Comparison of ENCODE assay signal across 8 mouse cellular contexts in the genomic region with DNA sequence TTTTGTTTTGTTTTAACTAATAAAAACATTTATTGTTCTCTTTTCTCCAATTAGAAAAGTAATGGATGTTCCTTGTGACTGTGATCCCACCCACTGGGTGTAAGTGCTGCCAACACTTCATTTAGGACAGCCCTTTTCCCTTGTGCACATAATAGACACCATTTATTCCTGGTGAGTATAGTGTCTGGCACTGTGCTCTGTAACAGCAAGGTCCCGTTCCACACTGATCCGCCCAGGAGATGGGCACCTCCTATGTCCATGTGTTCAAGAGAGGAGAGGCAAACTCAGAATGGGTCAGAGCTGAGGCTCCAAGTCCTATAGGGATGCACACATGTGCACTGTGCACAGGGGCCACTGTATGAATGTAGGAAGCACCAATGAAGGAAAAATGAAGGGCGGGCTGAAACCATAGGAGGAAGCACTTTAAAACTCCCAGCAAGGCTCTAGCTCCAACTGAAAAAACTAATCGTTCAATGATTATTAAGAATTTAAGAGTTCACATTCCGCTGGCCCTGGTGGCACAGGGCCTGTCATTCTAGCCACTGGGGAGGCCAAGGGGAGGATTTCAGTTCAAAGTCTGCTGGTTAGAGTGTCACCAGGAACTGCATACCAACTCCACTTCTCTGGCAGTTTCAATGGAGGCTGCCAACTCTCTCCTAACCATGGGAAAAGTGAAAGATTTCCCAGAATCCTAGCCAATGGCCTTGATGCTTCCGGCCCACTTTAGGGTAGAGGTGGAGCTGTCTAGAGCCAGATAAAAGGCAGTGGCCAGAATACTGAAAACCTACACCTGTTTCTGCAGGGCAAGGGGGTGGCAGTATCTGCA. TPM values are rescaled to one million over a fixed set of nuclear protein-coding genes. Genes with fewer than 3 reads are reported as not detected.
DNase-seq lines count a peak whose midpoint lies in the region; ATAC-seq lines count a peak whose summit lies in the region.

No protein-coding gene starts in this region.

- H3K9me3 ChIP-seq in liver, embryonic 11.5 days (ENCODE audit: control insufficient read depth, low read length) = no peaks in the 10 kb centered on the region
- no peaks in the 10 kb centered on the region for H3K9me3 ChIP-seq in hindbrain, embryonic 16.5 days (ENCODE audit: control insufficient read depth, low read length)

- no peak overlapping the region for H3K4me2 ChIP-seq in liver, embryonic 11.5 days
- no peak overlapping the region for H3K4me2 ChIP-seq in hindbrain, embryonic 16.5 days (ENCODE audit: low read length)

- peaks cover 15% of the 10 kb centered on the region for H3K27me3 ChIP-seq in liver, embryonic 11.5 days (replicated peaks; ENCODE audit: control insufficient read depth, insufficient read depth, low read length)
- 0 out of 2 replicates have a peak, but pooled peaks cover 2% of the 10 kb centered on the region for H3K27me3 ChIP-seq in hindbrain, embryonic 16.5 days (replicated peaks; ENCODE audit: control insufficient read depth, insufficient read depth, low read length)

- peak overlapping the region; percentile 4; the same call in 1 of the 2 replicates for H3K27ac ChIP-seq in liver, embryonic 11.5 days (ENCODE audit: low read depth, low read length)
- peak overlapping the region; percentile 68 for H3K27ac ChIP-seq in hindbrain, embryonic 16.5 days (ENCODE audit: low read depth, low read length)

- no peaks in the 10 kb centered on the region for H3K36me3 ChIP-seq in liver, embryonic 11.5 days (ENCODE audit: control insufficient read depth, insufficient read depth, low read length)
- H3K36me3 ChIP-seq in hindbrain, embryonic 16.5 days (ENCODE audit: control insufficient read depth, insufficient read depth, low read length) = no peaks in the 10 kb centered on the region

- WGBS in liver, embryonic 11.5 days = 76% methylated on average over 6 of the region's 6 CpGs
- WGBS in hindbrain, embryonic 16.5 days = 68% methylated on average over 6 of the region's 6 CpGs

- no peak overlapping the region for H3K9ac ChIP-seq in liver, embryonic 11.5 days (ENCODE audit: low read depth, low read length)
- H3K9ac ChIP-seq in hindbrain, embryonic 16.5 days (ENCODE audit: low read depth, low read length) = no peak overlapping the region

- no peak for DNase-seq in frontal cortex, postnatal 10 days (ENCODE audit: low spot score in 2 of 2)
- no peak for DNase-seq in liver, embryonic 11.5 days (ENCODE audit: low spot score)
- no peak for DNase-seq in liver
- peak; percentile 21 for DNase-seq in lung, postnatal 10 days
- no peak for DNase-seq in thymus, postnatal 36 days
- DNase-seq in cerebellum, adult 9-11 months = no peak

- H3K4me1 ChIP-seq in liver, embryonic 11.5 days (replicated peaks; ENCODE audit: control insufficient read depth, insufficient read depth, low read length) = peaks cover 17% of the 10 kb centered on the region
- H3K4me1 ChIP-seq in hindbrain, embryonic 16.5 days (ENCODE audit: control insufficient read depth, insufficient read depth, low read depth, low read length) = peaks cover 26% of the 10 kb centered on the region

- H3K4me3 ChIP-seq in liver, embryonic 11.5 days (ENCODE audit: low read depth, low read length) = no peak overlapping the region
- no peak overlapping the region for H3K4me3 ChIP-seq in hindbrain, embryonic 16.5 days (ENCODE audit: low read length)

- ATAC-seq in frontal cortex, adult (ENCODE audit: low TSS enrichment) = 0 out of 2 replicates have a peak, but pooled peaks have one; percentile 12
- ATAC-seq in liver, embryonic 11.5 days (replicated peaks; ENCODE audit: low FRiP score) = no peak
- peak; percentile 51 for ATAC-seq in hindbrain, embryonic 16.5 days

RNA-seq across cellular contexts. Expression of a gene that starts 58.6 kb away (rescaled TPM):
- polyA plus RNA-seq in liver, embryonic 11.5 days (2014; fragmentation: Nextera tagmentation; extraction: Ambion mirVana) = 7.8 and 8.1 TPM in 2 replicates
- 24.0 and 27.7 TPM in 2 replicates for polyA plus RNA-seq in hindbrain, embryonic 16.5 days (2015; fragmentation: Nextera tagmentation; extraction: Ambion mirVana)
